Mouse (Mus musculus) erythroblast, embryonic 14.5 days (primary cell): ENCODE data around the gene Cdc123.

Experiments used
- GATA1 ChIP-seq: IDR thresholded peaks from 2 replicates; pipeline ENCODE4 v1.6.1; 2012; ENCODE audit warnings: low read length, inconsistent platforms, mixed read lengths
- TAL1 ChIP-seq: IDR thresholded peaks from 3 replicates; pipeline ENCODE4 v1.6.1; 2012; ENCODE audit warnings: low read length, inconsistent platforms, mixed read lengths

DNA sequence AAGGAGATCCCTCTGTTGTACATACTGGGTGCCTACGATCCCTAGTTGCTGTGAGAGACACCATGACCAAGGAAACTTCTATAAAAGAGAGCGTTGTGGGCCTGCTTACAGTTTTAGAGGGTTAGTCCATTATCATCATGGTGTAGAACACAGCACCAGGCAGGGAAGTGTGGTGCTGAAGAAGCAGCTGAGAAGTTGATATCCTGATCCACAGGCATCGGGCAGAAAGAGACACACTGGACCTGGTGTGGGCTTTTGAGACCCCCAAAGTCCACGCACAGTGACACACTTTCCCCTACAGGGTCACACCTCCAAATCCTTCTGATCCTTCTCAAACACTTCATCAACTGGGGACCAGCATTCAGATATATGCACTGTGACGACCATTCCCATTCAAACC is 52.9 kb downstream of the Cdc123 start:
- TF ChIP-seq TAL1 (no peak), GATA1 (no peak)
